Mouse (Mus musculus) skeletal muscle tissue, adult 2 months (tissue): ENCODE results near the gene Prm1.
"Not testable (repeated sequence)": the region's sequence is repeated elsewhere in the genome, so short reads cannot be mapped to it uniquely, and the experiment has no call there.

Experiments used
- DNase-seq: peaks from one replicate; pipeline ENCODE4 v3.0.0-alpha.2; 2012; ENCODE audit warnings: low read depth, low spot score

Gene Prm1

DNA sequence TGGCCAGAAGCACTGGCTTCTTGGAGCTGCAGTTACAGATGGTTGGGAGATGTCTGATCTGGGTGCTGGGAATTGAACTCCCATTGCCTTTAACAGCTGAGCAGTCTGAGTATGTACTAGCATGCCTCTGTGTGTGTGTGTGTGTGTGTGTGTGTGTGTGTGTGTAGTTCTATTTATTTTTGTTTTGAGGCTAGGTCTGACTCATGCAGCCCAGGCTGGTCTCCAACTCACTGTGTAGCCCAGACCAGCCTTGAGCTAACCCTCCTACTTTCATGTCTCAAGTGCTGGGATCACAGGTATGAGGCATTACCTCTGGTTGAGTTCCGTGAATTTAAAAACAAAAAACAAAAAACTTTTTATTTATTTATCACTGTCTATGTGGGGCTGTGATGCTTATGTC, 18.9 kb upstream of the Prm1 start:
- DNase-seq = no peak

GRCm38 (mm10) chr16:10821387-10821786, 15.7 kb upstream of the Prm1 start:
- DNase-seq = no peak

- no peak for DNase-seq
These were observed 14.3 kb upstream of the Prm1 start for GRCm38 (mm10) chr16:10819966-10820365.

DNA sequence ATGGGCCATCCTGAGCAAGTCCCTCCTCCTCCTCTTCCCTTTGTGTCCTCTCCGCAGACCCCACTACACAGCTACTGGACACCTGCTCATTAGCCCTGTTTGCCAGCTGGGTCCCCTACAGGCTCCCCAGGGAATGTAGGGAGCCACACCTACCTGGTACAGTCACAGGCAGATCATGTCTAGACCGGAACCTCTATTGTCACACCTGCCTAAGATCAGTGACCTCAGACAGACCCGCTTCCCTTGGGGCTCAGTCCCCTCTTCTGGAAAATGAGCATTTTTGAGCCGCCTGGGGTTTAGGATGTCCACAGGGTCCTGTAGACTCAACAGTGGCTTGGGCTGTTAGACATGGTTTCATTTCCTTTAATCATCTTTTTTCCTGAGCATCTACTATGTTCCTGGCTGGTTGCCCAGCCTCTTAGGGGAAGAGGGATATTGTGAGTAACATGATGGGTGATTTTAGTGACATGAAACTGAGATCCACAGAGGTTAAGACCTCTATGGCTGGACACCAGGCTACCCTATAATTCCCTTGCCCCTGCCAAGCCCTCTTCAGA, 13.0 kb upstream of the Prm1 start:
- no peak for DNase-seq

DNA sequence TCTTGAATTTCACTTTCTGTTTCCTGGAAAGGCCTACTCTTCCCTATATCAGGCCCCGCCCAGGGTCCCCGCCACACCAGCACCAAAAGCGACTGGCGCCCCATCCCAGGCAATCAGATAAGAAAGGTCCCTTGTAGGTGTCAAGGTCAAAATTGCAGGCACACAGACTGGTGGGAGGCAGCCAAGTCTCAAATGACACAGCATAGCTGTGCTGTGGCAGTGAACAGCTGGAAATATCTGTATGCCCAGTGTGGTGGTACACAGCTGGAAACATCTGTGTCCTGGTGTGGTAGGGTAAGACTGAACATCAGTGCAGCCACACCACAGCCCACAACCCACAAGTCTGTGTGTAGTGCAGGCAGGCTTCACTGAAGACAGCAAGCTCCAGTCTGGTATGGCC, 9.2 kb upstream of the Prm1 start:
- DNase-seq = no peak

- DNase-seq = no peak
These were observed 8.1 kb upstream of the Prm1 start for GRCm38 (mm10) chr16:10813726-10814125.

DNA sequence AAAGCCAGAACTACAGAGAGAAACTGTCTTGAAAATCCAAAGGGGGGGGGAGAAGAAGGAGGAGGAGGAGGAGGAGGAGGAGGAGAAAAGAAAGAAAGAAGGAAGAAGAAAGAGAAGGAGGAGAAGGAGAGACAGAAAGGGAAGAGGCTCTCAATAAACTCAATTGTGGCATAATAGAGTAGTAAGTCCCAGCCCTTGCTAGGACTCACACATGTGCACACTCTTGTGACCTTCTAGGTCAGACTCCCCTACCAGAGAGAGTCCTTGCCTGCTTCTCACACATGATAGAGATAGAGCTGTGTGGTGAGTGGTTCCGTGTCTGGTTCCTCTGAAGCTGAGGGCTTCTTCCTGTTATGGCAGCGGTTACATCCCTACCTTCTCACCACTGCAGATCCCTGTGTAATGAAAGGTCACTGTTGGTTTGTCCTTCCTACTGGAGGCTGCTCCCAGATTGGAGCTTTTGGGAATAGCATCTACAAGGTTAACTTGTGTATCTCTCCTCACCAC, 7.3 kb upstream of the Prm1 start, which contains the start of gene Gm11172:
Gene Gm11172 (plus strand): TSS at position 51 of the 507 bp plus-strand sequence.
- DNase-seq = no peak

- no peak for DNase-seq
These were observed 4.7 kb upstream of the Prm1 start for GRCm38 (mm10) chr16:10810376-10810775.

- not testable (repeated sequence) for DNase-seq
These were observed 3.2 kb downstream of the Prm1 start for GRCm38 (mm10) chr16:10802420-10802819.

DNA sequence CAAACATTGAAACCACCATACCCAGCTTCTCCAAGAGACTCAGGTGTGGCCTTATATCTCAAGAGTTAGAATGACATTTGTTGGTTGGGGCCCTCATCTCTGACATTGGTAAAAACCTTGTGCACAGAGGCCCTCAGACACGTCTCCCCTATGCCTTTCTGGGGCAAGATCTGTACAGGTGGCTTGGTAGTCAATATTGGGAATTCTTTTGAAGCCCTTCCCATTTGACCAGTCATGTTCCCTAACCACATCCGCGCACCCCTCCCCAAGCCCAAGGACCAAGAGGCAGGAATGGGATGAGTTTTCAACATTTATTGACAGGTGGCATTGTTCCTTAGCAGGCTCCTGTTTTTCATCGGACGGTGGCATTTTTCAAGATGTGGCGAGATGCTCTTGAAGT, 9.6 kb downstream of the Prm1 start, which contains the start of gene Prm2:
Gene Prm2 (minus strand): TSS at position 101 of the 400 bp plus-strand sequence.
- DNase-seq = no peak

- DNase-seq = no peak
These were observed 14.9 kb downstream of the Prm1 start, which contains the start of gene Prm3 for GRCm38 (mm10) chr16:10790702-10791101. Gene Prm3, minus strand, starts transcription at chr16:10790914.

DNA sequence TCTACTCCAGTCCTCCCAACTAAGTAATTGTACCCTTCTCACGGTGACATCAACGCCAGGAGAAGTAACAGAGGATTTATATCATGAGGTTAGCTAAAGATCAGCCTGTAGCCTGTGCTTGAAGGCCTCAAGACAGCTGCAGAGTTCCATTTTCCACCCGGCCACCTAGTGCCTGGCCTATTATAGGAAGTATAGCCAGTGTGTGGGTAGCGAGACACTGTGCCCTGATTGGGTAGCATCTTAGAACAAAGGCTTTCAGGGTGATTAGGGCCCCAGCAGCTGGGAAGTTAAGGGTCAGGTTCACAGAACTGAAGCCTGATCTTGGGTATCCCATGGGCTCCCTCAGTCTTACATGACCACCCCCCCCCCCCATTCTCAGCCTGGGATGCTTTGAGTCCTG, 16.8 kb downstream of the Prm1 start:
- DNase-seq = no peak

DNA sequence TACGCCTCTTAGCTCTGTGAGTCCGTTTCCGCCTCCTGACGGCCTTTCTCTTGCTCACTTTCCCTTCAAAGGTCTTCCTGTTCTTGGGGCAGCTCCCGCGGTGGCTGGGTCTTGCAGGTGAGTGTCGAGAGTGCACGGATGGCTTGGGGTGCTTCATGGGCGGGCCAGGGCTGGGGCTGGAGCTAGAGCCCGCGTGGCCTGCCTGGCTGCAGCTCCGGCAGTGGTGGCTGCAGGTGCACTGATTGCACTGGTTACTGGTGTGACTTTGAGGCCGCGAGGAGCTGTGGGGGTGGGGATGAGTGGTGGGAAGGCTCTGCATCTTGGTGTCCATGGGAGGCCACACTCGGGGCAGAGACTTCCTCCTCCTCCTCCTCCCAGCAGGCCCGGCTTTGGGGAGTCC, 17.4 kb downstream of the Prm1 start, which contains the start of gene Tnp2:
Gene Tnp2 (minus strand): TSS at position 390 of the 400 bp plus-strand sequence.
- no peak for DNase-seq

DNA sequence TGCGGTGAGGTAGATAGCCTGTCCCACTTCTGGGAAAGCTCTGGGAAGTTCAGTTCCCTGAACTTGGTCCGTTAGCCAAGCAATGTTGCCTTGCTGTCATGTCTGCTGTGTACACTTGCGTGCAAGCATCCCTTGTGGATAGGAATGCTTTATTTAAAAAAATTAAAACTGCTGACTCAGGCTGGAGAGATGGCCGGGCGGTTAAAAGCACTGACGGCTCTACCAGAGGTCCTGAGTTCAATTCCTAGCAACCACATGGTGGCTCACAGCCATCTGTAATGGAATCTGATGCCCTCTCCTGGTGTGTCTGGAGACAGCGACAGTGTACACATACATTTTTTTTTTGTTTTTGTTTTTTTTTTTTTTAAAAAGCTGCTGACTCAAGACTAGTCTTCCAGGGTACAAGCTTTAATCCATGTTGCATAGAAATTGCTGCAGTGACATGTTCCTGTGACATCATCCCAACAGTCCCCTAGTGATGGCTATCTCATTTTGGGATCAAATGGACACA, 18.0 kb downstream of the Prm1 start:
- DNase-seq = no peak

DNA sequence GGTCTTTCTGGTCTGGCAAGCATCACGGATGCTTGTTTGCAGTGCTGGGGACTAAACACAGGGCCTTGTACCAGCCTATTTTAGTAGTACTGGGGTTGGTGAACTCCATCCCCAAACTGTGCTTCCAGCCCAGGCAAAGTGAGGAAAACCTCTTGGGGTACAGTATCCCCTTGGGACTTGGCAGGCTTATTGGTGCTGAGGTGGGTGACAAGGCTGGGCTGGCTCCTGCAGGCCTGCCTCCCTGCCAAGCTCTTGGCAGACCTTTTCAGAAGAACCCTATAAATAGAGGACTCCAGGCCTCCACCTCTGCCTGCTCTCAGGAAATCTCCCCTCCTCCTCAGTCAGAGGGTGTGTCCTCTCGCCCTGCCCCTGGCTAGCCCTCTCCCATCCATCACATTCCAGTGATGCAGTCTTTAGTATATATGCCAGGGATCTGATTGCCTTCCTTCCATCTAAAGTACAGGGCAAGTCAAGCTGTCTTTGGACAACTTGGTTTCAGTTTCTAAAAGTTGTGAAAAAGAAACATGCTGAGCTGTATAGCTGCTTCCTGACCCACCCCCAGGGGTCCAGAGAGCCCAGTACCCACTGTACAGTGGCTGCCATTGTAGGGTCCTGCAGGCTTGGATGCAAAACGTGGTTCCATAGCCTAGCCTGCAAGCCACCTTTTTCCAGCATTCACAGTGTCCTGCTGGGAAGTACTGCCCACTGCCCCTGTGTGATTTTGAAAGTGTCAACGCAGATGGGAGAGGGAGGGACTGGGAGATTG, 18.7 kb downstream of the Prm1 start:
- peak; percentile 74 for DNase-seq

DNA sequence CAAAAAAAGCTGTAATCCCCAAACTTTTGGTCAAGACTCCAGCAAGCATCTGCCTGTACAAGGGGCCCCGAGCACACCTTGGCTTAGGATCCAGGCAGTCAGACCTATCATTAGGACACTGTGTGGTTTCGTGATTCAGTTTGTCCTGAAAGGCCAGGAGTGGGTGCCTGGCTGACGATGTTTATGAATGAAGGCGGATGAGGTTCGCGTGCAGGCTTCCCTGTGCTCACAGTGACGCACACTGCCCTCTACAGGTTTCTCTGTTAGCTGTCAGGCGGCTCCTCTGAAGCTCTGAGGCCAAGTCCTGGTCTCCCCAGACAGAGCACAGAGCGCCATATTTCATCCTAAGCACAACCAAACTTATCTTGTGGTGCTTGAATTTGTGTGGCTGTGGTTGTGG, 19.4 kb downstream of the Prm1 start:
- DNase-seq = peak; percentile 86

DNA sequence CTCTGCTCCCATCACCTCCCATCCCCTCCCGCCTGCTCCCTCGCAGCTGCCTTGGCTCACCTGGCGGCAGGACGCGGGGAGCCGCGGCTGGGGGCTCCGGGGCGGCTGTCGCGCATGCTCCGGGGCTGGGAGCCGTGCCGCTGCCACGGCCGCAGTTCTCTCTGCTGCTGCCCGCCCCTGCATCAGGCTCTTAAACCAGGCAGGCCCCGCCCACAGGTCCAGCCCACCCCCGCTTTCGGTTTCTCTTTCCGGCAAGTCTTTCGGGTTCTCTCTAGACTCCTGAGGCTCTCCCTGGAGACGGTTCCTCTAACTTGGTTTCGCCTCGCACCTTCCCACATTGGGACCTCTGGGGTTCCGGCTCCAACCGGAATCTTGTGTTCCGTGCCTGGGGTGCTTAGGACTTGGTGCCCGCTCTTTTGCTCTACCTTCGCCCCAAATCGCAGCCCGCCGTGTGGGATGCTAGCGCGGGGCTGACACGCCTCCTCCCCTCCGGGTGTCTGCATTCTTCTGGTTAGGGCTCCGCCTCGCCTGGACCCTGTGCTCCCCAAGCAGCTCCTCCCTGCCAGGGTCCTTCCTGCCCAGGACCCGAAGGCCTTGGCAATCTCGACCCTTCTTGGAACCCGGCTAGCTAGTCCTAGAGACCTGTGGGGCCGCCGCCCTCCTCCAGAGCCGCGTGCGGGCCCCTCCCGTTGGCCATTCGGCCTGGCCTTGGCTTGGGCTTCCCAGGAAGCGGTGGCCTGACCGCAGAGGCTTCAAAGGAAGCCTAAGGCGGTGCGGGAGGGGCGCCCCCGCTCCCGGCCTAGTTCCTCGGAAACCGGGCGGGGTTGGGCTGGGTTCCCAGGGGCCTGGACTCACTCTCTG, 20.0 kb downstream of the Prm1 start, which contains the start of gene Socs1:
Gene Socs1 (minus strand): TSS at position 166 of the 861 bp plus-strand sequence.
- DNase-seq = peak; percentile 92

DNA sequence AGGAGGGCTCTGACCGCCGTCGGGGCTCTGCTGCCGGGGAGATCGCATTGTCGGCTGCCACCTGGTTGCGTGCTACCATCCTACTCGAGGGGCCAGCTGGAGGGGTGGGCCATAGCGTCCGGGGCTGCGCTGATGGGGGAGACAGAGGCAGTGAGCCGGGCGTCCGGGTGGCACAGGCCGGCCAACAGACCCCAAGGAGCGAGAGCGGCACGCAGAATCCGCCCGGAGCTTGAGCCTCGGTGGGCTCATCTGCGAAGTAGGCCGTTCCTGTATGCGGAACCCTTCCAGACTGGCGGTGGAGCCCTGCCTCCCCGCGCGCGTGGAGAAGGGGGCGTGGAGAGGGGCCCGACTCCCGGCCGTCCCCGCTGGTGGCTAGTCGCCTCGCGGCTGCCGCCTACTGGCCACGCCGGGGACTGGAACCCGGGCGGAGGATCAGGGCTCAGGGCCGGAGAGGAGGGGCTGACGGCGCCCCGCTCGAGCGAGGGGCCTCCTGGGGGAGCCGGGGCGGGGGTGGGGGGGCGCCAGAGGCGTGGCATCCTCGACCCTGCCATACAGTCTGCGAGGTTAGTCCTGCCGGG, 20.8 kb downstream of the Prm1 start:
- peak; percentile 77 for DNase-seq

DNA sequence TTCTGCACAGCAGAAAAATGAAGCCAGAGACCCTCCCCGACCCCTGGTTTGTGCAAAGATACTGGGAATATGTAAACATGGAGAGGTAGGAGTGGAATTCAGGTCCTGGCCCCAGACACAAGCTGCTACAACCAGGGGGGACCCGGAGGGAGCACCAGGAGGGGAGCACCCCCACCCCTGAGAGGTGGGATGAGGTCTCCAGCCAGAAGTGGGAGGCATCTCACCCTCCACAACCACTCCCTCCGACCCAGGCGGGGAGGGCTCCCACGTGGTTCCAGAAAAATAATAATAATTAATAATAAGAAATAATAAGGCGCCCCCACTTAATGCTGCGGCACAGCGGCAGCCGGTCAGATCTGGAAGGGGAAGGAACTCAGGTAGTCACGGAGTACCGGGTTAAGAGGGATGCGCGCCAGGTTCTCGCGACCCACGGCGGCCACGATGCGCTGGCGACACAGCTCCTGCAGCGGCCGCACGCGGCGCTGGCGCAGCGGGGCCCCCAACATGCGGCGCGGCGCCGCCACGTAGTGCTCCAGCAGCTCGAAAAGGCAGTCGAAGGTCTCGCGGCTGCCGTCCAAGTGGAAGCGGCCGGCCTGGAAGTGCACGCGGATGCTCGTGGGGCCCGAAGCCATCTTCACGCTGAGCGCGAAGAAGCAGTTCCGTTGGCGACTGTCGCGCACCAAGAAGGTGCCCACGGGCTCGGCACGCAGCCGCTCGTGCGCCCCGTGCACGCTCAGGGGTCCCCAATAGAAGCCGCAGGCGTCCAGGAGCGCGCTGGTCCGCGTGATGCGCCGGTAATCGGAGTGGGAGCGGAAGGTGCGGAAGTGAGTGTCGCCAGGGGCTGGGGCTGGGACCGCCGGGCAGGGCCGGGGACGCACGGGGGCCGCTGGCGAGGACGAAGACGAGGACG, 21.5 kb downstream of the Prm1 start:
- DNase-seq = no peak

DNA sequence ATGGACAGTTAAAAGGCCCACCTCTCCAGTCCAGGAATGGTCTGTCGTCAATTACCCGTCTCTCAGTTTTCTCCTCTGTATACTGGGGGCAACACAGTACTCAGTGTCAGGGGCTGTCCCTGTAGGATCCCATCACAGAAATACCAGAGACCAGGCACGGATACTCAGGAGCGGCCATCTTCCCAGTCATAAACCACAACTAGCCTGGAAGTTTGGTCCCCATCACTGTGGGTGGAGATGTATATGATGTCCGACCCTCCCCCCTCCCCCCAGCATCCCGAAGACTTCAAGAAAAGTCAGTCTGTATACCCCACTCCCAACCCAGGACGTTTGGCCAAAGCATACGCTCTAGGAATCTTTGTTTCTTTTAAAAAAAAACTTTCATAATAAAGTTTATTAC, 22.2 kb downstream of the Prm1 start:
- DNase-seq = no peak
